Comparison of ENCODE assay signal across 31 mouse cellular contexts in the genomic region with DNA sequence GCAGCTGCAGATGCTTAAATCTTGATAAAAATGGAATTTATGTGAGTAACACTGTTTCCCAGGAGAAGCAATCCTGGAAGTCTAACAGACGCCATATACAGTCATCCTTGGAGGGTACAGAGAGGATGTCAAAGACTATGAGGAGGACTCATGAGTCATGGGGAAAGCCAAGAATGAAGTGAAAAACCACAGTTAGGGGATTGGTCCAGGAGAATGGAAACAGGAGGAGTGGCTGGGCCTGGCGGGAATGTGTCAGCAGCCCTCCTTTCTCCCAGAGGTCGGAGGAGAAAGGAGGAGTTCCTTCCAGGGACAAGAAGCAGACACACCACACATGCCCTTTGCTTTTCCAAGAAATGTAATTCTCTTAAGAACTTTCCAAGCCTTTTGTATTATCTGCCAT. TPM values are rescaled to one million over a fixed set of nuclear protein-coding genes. Genes with fewer than 3 reads are reported as not detected.
DNase-seq lines count a peak whose midpoint lies in the region; ATAC-seq and TF ChIP-seq lines count a peak whose summit lies in the region.
"Had no signal": no experiment of that assay in that cellular context is flagged by ENCODE, and none has a peak within 500 bp of the region (broad histone marks: within the 10 kb centered on the region; RNA-seq: fewer than 3 reads in every experiment).

No protein-coding gene starts in this region.

- H3K36me3 ChIP-seq in liver, embryonic 14.5 days (replicated peaks; ENCODE audit: control insufficient read depth, insufficient read depth, low read depth) = peaks cover 28% of the 10 kb centered on the region
- no peaks in the 10 kb centered on the region for H3K36me3 ChIP-seq in liver, embryonic 11.5 days (ENCODE audit: control insufficient read depth, insufficient read depth, low read length)
- no peaks in the 10 kb centered on the region for H3K36me3 ChIP-seq in stomach, postnatal 0 days (ENCODE audit: control insufficient read depth, insufficient read depth, low read length)
- H3K36me3 ChIP-seq: forebrain, embryonic 15.5 days; heart, embryonic 12.5 days; hindbrain, embryonic 15.5 days; midbrain, embryonic 13.5 days; neural tube, embryonic 15.5 days had no signal

- 0 out of 2 replicates have a peak, but pooled peaks have one; percentile 9 for TF ChIP-seq POLR2A in embryonic fibroblast, embryonic 13.5 days (IDR thresholded peaks at IDR 0.05; ENCODE audit: low read depth, low read length)

- H3K4me3 ChIP-seq in liver, embryonic 14.5 days (ENCODE audit: insufficient read depth in 1 of 2, low read depth in 2 of 2, low read length in 2 of 2) = no peak overlapping the region
- H3K4me3 ChIP-seq in liver, embryonic 11.5 days (ENCODE audit: low read depth, low read length) = no peak overlapping the region
- H3K4me3 ChIP-seq in embryonic fibroblast, embryonic 13.5 days (ENCODE audit: insufficient read depth, low read length) = no peak overlapping the region
- H3K4me3 ChIP-seq in stomach, postnatal 0 days (ENCODE audit: low read depth, low read length) = no peak overlapping the region
- H3K4me3 ChIP-seq: embryonic facial prominence, embryonic 13.5 days; forebrain, embryonic 15.5 days; heart, adult 2 months; heart, embryonic 12.5 days; hindbrain, embryonic 15.5 days; kidney, embryonic 15.5 days; layer of hippocampus, adult 2 months; left cerebral cortex, adult 2 months; limb, embryonic 13.5 days; midbrain, embryonic 13.5 days; neural tube, embryonic 15.5 days had no signal

- H3K4me2 ChIP-seq in liver, embryonic 14.5 days (ENCODE audit: low read depth) = no peak overlapping the region
- no peak overlapping the region for H3K4me2 ChIP-seq in liver, embryonic 11.5 days
- no peak overlapping the region for H3K4me2 ChIP-seq in stomach, postnatal 0 days (replicated peaks; ENCODE audit: low read depth)
- H3K4me2 ChIP-seq: embryonic facial prominence, embryonic 13.5 days; forebrain, embryonic 15.5 days; heart, embryonic 12.5 days; hindbrain, embryonic 15.5 days; kidney, embryonic 15.5 days; limb, embryonic 13.5 days; midbrain, embryonic 13.5 days; neural tube, embryonic 15.5 days had no signal

- H3K27me3 ChIP-seq in liver, embryonic 14.5 days (ENCODE audit: control insufficient read depth, insufficient read depth, low read length) = no peaks in the 10 kb centered on the region
- H3K27me3 ChIP-seq in liver, embryonic 11.5 days (replicated peaks; ENCODE audit: control insufficient read depth, insufficient read depth, low read length) = no peaks in the 10 kb centered on the region
- no peaks in the 10 kb centered on the region for H3K27me3 ChIP-seq in stomach, postnatal 0 days (ENCODE audit: control insufficient read depth, insufficient read depth, low read length)
- H3K27me3 ChIP-seq: embryonic facial prominence, embryonic 13.5 days; forebrain, embryonic 15.5 days; heart, embryonic 12.5 days; hindbrain, embryonic 15.5 days; kidney, embryonic 15.5 days; limb, embryonic 13.5 days; midbrain, embryonic 13.5 days; neural tube, embryonic 15.5 days had no signal

- H3K27ac ChIP-seq in liver, embryonic 14.5 days = peak overlapping the region; percentile 9; the same call in 1 of the 2 replicates
- no peak overlapping the region for H3K27ac ChIP-seq in liver, embryonic 11.5 days (ENCODE audit: low read depth, low read length)
- peak overlapping the region; percentile 88 for H3K27ac ChIP-seq in embryonic fibroblast, embryonic 13.5 days (ENCODE audit: insufficient read depth, low read length)
- no peak overlapping the region for H3K27ac ChIP-seq in stomach, postnatal 0 days (replicated peaks)
- H3K27ac ChIP-seq: embryonic facial prominence, embryonic 13.5 days; forebrain, embryonic 15.5 days; heart, adult 2 months; hindbrain, embryonic 15.5 days; kidney, embryonic 15.5 days; layer of hippocampus, adult 2 months; left cerebral cortex, adult 2 months; limb, embryonic 13.5 days; macrophage; midbrain, embryonic 13.5 days; neural tube, embryonic 15.5 days had no signal

- H3K9me3 ChIP-seq in liver, embryonic 14.5 days (ENCODE audit: control insufficient read depth, low read length) = no peaks in the 10 kb centered on the region
- H3K9me3 ChIP-seq in liver, embryonic 11.5 days (ENCODE audit: control insufficient read depth, low read length) = no peaks in the 10 kb centered on the region
- no peaks in the 10 kb centered on the region for H3K9me3 ChIP-seq in stomach, postnatal 0 days (ENCODE audit: control insufficient read depth, low read length)
- H3K9me3 ChIP-seq: embryonic facial prominence, embryonic 13.5 days; forebrain, embryonic 15.5 days; G1E; heart, embryonic 12.5 days; hindbrain, embryonic 15.5 days; kidney, embryonic 15.5 days; limb, embryonic 13.5 days; midbrain, embryonic 13.5 days; neural tube, embryonic 15.5 days had no signal

- TF ChIP-seq EP300 in liver, embryonic 14.5 days (IDR thresholded peaks at IDR 0.05; ENCODE audit: low read depth) = no peak
- TF ChIP-seq EP300 in stomach, postnatal 0 days (optimal IDR thresholded peaks at IDR 0.05) = no peak

- no peak for ATAC-seq in liver, embryonic 14.5 days (ENCODE audit: insufficient read depth)
- no peak for ATAC-seq in liver, embryonic 11.5 days (replicated peaks; ENCODE audit: low FRiP score)
- peak; percentile 61; the same call in 1 of the 2 replicates for ATAC-seq in stomach, postnatal 0 days (ENCODE audit: low FRiP score, low TSS enrichment)
- ATAC-seq: activated CD4-positive, CD25-positive, alpha-beta regulatory T cell, adult 4 months; forebrain, embryonic 15.5 days; inflammation-experienced regulatory T-cells, adult 6 months; midbrain, embryonic 13.5 days had no signal

- no peak for DNase-seq in liver, embryonic 14.5 days (ENCODE audit: low read depth in 3 of 3, low spot score in 3 of 3)
- no peak for DNase-seq in liver, embryonic 11.5 days (ENCODE audit: low spot score)
- DNase-seq in MN1 (ENCODE audit: low spot score) = peak; percentile 14
- no peak for DNase-seq in stomach, postnatal 0 days (ENCODE audit: low spot score)
- DNase-seq in cerebellum, adult 8-10 months = no peak
- no peak for DNase-seq in natural killer cell, adult 2 months (ENCODE audit: low spot score in 2 of 2)
- DNase-seq: adrenal gland, adult 2 months; cerebellum, adult 9-10 months; embryo, embryonic 11 days; gastrocnemius, postnatal 25 days; heart, adult 2 months; kidney, adult 18-20 months; kidney, postnatal 25 days; right cerebral cortex, postnatal 25 days; thymus, adult 18-20 months; thymus, postnatal 36 days had no signal

- no peak for TF ChIP-seq CTCF in liver, embryonic 14.5 days (IDR thresholded peaks at IDR 0.05; ENCODE audit: low read depth)
- TF ChIP-seq CTCF in embryonic fibroblast, embryonic 13.5 days (IDR thresholded peaks at IDR 0.05; ENCODE audit: borderline replicate concordance, insufficient read depth, low read length) = no peak
- no peak for TF ChIP-seq CTCF in stomach, postnatal 0 days (IDR thresholded peaks at IDR 0.05; ENCODE audit: low read depth)

- H3K9ac ChIP-seq in liver, embryonic 14.5 days (replicated peaks) = no peak overlapping the region
- H3K9ac ChIP-seq in liver, embryonic 11.5 days (ENCODE audit: low read depth, low read length) = no peak overlapping the region
- H3K9ac ChIP-seq in stomach, postnatal 0 days (ENCODE audit: low read length) = no peak overlapping the region
- H3K9ac ChIP-seq: embryonic facial prominence, embryonic 13.5 days; forebrain, embryonic 15.5 days; heart, embryonic 12.5 days; hindbrain, embryonic 15.5 days; kidney, embryonic 15.5 days; limb, embryonic 13.5 days; midbrain, embryonic 13.5 days; neural tube, embryonic 15.5 days had no signal

- WGBS in liver, embryonic 14.5 days (ENCODE audit: insufficient replicate concordance) = 81% methylated on average over 3 of the region's 3 CpGs
- WGBS in liver, embryonic 11.5 days = 55% methylated on average over 3 of the region's 3 CpGs
- WGBS in stomach, postnatal 0 days = 39% methylated on average over 3 of the region's 3 CpGs

- H3K4me1 ChIP-seq in liver, embryonic 14.5 days (replicated peaks; ENCODE audit: control insufficient read depth in 2 of 2, insufficient read depth in 2 of 2, low read length in 1 of 2) = peaks cover 52 to 59% of the 10 kb centered on the region in 2 experiments
- peaks cover 54% of the 10 kb centered on the region for H3K4me1 ChIP-seq in liver, embryonic 11.5 days (replicated peaks; ENCODE audit: control insufficient read depth, insufficient read depth, low read length)
- H3K4me1 ChIP-seq in embryonic fibroblast, embryonic 13.5 days (ENCODE audit: control insufficient read depth, insufficient read depth, low read length) = peaks cover 20% of the 10 kb centered on the region
- H3K4me1 ChIP-seq in stomach, postnatal 0 days (replicated peaks; ENCODE audit: control insufficient read depth, insufficient read depth) = no peaks in the 10 kb centered on the region
- H3K4me1 ChIP-seq: neural tube, embryonic 15.5 days had no signal

RNA-seq across cellular contexts. Expression of a gene that starts 45.8 kb away (rescaled TPM):
- polyA plus RNA-seq in liver, embryonic 14.5 days (2012; rRNA removed) = 4.5 and 5.1 TPM in 2 replicates
- 6.3 and 8.4 TPM in 2 replicates for polyA plus RNA-seq in liver, embryonic 14.5 days (2014; fragmentation: Nextera tagmentation; extraction: Ambion mirVana)
- polyA plus RNA-seq in liver, embryonic 11.5 days (2014; fragmentation: Nextera tagmentation; extraction: Ambion mirVana) = 11.5 and 12.0 TPM in 2 replicates
- polyA plus RNA-seq in embryonic fibroblast, embryonic 13.5 days (2011; ENCODE audit: insufficient read length, low read depth, missing spikeins) = 0.52 and 0.86 TPM in 2 replicates
- 1.9 and 2.0 TPM in 2 replicates for polyA plus RNA-seq in stomach, postnatal 0 days (2015; fragmentation: Nextera tagmentation; extraction: Ambion mirVana)

RNA-seq across cellular contexts. Expression of a gene that starts 46.5 kb away (rescaled TPM):
- polyA plus RNA-seq in liver, embryonic 14.5 days (2012; rRNA removed) = 10.7 and 12.3 TPM in 2 replicates
- polyA plus RNA-seq in liver, embryonic 14.5 days (2014; fragmentation: Nextera tagmentation; extraction: Ambion mirVana) = 13.0 and 15.5 TPM in 2 replicates
- polyA plus RNA-seq in liver, embryonic 11.5 days (2014; fragmentation: Nextera tagmentation; extraction: Ambion mirVana) = 21.4 and 27.4 TPM in 2 replicates
- 33.1 and 45.6 TPM in 2 replicates for polyA plus RNA-seq in embryonic fibroblast, embryonic 13.5 days (2011; ENCODE audit: insufficient read length, low read depth, missing spikeins)
- 13.7 and 13.9 TPM in 2 replicates for polyA plus RNA-seq in stomach, postnatal 0 days (2015; fragmentation: Nextera tagmentation; extraction: Ambion mirVana)

Comparison
In these comparisons a context has a peak if more than half of its experiments do, and no peak if none do; other contexts are left out.
1. H3K27ac ChIP-seq: peak in liver, embryonic 14.5 days (single experiment) and embryonic fibroblast, embryonic 13.5 days (single experiment); none in liver, embryonic 11.5 days (single experiment) and stomach, postnatal 0 days (single experiment).